Mouse (Mus musculus): ENCODE data around the gene Rdh9.
"Not testable (repeated sequence)": the region's sequence is repeated elsewhere in the genome, so short reads cannot be mapped to it uniquely, and the experiment has no call there.

Gene Rdh9

DNA sequence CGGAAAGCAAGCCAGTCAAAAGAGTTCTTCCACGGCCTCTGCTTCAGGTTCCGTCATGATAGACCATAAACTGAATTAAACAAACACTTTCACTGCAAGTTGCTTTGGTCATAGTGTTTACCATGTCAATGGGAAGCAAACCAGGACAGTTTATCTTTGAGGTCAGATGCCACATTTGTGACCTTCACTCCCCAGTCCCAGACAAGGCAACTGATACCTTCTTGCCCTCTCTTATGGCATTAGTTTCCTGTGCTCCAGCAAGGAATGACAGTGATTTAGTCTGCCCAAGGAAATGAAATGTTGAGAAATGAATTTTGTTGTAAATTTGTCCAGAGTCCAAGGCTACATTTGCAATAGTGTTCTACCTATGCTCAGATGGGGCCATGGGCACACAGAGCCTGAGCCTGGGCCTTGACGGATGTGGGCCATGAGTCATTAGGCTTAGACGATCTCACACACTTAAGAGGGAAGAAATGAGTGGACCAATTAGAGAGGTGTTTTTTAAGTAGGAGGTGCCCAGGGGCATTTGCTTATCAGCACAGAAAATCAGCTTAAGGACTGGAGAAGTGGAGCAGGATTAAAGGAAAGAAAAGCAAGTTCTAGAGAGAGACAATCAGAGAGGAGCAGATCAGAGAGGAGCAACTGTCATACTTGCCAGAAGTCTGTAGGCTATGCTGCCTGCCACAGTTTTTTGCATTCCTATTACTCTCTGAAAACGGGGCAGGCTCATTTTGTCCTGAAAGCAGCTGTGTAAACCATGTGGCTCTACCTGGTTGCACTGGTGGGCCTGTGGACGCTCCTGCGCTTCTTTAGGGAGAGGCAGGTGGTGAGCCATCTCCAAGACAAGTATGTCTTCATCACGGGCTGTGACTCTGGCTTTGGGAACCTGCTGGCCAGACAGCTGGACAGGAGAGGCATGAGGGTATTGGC is 16.7 kb upstream of the Rdh9 start, which contains the start of the genes Rdh1 and Rdh16f1:
Rdh1 (plus strand) TSS at position 541 of the 930 bp plus-strand sequence.
Rdh16f1 (plus strand) TSS at position 607 of the 930 bp plus-strand sequence.
- no peak for DNase-seq

DNA sequence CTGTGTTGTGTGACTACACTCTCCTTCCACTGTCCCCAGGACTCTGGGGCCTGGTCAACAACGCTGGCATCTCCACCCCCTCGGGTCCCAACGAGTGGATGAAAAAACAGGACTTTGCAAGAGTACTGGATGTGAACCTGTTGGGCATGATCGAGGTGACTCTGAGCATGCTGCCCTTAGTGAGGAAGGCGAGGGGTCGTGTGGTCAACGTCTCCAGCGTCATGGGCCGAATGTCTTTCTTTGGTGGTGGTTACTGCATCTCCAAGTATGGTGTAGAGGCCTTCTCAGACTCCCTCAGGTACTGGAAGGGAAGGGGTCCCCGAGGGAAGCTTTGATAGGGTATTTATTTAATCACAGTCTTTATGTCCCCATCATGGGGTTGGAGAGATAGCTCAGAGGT is 13.3 kb upstream of the Rdh9 start:
- DNase-seq = not testable (repeated sequence)

- DNase-seq = no peak
Observed at GRCm38 (mm10) chr10:127763914-127764680, 12.1 kb upstream of the Rdh9 start.

- DNase-seq = no peak
Observed at GRCm38 (mm10) chr10:127766564-127766963, 9.6 kb upstream of the Rdh9 start.

DNA sequence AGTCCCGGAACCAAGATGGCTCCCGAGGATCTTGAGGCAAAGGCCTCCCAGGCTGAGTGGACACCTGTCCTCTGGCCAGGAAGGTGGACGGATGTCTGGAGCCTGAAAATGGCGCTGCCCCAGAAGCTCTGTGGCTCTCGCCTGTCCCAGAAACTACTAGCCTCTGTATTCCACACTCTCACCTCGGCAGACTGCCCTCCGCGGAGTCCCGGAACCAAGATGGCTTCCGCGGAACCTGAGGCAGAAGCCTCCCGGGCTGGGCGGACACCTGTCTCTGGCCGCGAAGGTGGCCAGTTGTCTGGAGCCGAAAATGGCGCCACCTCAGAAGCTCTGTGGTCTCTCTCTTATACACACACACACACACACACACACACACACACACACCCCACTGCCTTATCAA is 6.1 kb downstream of the Rdh9 start:
- not testable (repeated sequence) for DNase-seq

- not testable (repeated sequence) for DNase-seq
Observed at GRCm38 (mm10) chr10:127785411-127785810, 9.2 kb downstream of the Rdh9 start.

DNA sequence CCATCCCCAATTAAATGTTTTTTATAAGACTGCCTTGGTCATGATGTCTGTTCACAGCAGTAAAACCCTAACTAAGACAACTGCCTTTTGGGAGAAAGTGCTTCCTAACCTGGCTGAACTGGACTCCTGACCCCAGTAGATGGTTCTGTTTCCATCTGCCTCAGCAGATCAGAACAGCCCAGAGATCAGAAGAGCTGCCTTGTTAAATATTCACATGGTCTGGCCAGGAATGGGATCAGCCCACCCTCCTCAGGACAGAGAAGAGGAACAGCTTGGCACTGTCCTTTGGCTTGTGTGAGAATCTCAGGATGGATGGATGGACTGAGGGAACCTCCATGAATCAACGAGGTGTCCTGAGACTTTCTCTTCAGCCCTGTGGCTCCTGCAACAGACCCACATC is 23.1 kb downstream of the Rdh9 start:
- no peak for DNase-seq

- no peak for DNase-seq
Observed at GRCm38 (mm10) chr10:127800891-127801290, 24.7 kb downstream of the Rdh9 start, which contains the start of gene Rdh16. Gene Rdh16, plus strand, starts transcription at chr10:127801152.

DNA sequence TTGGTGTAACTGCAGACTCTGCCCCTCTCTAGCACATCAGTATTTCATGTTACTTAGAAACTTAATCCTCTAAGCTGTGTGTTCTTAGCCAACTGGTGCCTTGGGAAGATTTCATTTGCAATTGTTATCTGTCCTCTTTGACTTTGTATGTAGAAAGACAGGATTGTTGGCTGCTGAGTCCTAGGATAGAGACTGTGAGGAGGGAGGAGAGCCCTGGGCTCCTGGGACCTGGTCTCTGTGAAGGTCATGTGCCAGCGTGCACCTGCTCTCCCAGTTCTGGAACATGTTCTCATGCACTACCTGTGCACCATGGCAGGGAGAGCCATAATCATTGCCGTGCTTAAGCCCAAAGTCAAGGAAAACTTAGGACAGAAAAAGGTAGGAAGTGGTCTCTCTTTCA is 25.4 kb downstream of the Rdh9 start:
- DNase-seq = no peak

DNA sequence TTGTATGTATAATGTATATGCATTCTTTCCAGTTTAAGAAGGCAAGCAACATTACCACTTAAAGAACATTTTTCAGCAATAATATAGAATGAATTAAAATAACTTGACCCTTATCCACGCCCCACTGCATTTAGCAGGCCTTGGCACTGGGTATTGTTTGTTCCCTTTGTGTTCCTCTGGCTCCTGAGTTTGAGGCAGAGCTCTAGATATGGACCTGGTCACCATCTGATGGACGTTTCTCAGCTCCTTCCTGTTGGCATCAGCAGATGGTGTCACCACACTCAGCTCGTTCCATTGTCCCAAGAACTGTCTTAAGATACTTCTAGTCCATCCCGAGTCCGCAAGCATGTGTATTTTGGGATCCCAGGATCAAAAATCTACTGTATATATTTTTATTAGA is 26.1 kb downstream of the Rdh9 start:
- DNase-seq = no peak

- no peak for DNase-seq
Observed at GRCm38 (mm10) chr10:127804416-127804815, 28.2 kb downstream of the Rdh9 start.

DNA sequence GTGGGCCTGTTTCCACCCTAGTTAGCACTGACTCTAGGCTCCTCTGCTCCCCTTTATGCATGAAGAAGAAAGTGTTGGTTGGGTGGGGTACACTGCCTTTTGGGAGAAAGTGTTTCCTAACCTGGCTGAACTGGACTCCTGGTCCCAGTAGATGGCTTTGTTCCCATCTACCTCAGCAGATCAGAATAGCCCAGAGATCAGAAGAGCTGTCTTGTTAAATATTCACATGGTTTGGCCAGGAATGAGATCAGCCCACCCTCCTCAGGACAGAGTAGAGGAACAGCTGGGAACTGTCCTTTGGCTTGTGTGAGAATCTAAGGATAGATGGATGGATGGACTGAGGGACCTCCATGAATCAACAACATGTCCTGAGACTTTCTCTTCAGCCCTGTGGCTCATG is 39.7 kb downstream of the Rdh9 start:
- no peak for DNase-seq

GRCm38 (mm10) chr10:127817268-127817910 is 41.2 kb downstream of the Rdh9 start:
- DNase-seq = not testable (repeated sequence)

GRCm38 (mm10) chr10:127821806-127822205 is 45.6 kb downstream of the Rdh9 start:
- DNase-seq = not testable (repeated sequence)

DNA sequence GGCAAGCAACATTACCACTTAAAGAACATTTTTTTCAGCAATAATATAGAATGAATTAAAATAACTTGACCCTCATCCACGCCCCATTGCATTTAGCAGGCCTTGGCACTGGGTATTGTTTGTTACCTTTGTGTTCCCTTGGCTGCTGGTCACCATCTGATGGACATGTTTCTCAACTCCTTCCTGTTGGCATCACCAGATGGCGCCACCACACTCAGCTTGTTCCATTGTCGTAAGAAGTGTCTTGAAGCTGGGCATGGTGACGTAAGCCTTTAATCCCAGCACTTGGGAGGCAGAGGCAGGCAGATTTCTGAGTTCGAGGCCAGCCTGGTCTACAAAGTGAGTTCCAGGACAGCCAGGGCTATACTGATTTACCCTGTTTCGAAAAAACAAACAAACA is 49.2 kb downstream of the Rdh9 start:
- DNase-seq = peak; percentile 23

- no peak for DNase-seq
Observed at GRCm38 (mm10) chr10:127829121-127829520, 52.9 kb downstream of the Rdh9 start.

DNA sequence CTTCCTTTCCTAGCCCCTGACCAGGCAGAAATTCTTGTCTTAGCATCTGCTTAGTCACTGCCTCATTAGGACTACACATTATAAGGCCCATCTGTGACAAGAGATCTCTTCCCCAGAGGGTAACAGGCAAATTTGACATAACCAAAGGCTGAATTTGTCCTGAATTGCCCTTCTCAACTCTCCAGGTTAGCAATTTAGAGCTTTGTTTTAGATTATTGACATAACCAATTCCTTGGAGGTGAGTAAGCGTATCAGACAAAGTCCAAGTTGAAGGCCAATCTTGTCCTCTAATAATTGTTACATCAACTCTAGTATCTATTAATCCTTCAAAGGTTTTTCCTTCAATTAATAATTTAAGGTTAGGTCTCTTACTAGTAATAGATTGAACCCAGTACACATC is 58.0 kb downstream of the Rdh9 start:
- not testable (repeated sequence) for DNase-seq

DNA sequence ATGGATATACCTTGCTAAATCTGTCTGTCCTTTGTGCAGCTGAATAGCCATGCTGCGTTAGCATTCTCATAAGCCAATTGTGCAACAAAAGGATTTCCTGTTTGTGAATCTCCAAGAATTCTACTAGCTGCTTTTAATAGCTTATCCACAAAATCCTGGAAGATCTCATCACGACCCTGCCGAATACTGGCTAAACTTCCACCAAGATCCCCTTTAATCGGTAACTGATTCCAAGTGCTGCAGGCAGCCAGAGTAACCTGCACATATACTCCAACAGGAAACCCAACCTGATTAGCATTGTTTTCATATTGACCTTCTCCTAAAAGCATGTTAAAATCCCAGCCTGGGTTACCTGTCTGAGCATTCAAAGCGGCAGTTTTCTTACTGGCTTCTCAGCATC is 59.1 kb downstream of the Rdh9 start:
- no peak for DNase-seq

DNA sequence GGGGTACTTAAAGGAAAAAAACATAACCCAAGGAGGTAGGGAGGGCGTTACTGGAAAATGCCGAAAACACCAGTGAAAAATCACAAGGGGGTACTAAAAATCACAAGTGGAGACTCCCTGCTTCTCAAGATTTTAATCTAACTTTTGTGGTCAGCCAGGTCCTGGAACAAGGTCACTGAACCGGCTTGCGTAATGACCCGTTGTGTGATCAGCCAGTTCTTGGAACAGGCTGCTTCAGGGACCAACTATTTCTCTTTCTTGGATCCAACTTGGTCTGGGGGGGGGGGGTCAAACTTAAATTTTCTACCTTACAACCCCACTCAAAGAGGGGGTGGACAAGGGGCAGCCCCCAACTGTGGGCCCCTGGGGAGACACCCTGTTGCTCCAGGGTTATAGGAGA is 61.6 kb downstream of the Rdh9 start:
- not testable (repeated sequence) for DNase-seq

- DNase-seq = no peak
Observed at GRCm38 (mm10) chr10:127838539-127838938, 62.4 kb downstream of the Rdh9 start.

- no peak for DNase-seq
Observed at GRCm38 (mm10) chr10:127840776-127841175, 64.6 kb downstream of the Rdh9 start.
